Mouse (Mus musculus) liver, embryonic 14.5 days (tissue): ENCODE measurements around the gene Nav2. TPM values are rescaled to one million over a fixed set of nuclear protein-coding genes. Genes with fewer than 3 reads are reported as not detected.

Experiments
- ATAC-seq: fragments of 200-750 bp; cut with Nextera tagmentation; 2 replicates; pipeline ENCODE4 v1.8.0; 2017; ENCODE audit warnings: moderate number of reproducible peaks, mild to moderate bottlenecking, moderate library complexity; ENCODE audit not compliant: insufficient read depth
- DNase-seq, 3 experiments: peaks; one replicate each; pipeline ENCODE4 v3.0.0-alpha.2; 2012 to 2013; ENCODE audit warnings: low read depth in 3 of 3, low spot score in 3 of 3
- H3K27ac ChIP-seq: fragments of 300-500 bp; sonication (generic); 2 replicates; pipeline ENCODE4 v1.5.1; 2014; ENCODE audit warnings: moderate library complexity, mild to moderate bottlenecking, control low read depth, inconsistent platforms
- H3K27me3 ChIP-seq: fragments of 300-500 bp; sonication (generic); 2 replicates; pipeline ENCODE4 v1.6.1; 2014; ENCODE audit warnings: mild to moderate bottlenecking, low read length, moderate library complexity; ENCODE audit not compliant: control insufficient read depth, insufficient read depth
- H3K36me3 ChIP-seq: fragments of 300-500 bp; sonication (generic); replicated peaks from 2 replicates; pipeline ENCODE4 v1.6.1; 2014; ENCODE audit warnings: low read depth; ENCODE audit not compliant: control insufficient read depth, insufficient read depth
- H3K4me1 ChIP-seq, 2 experiments: fragments of 200-500 bp in 1 of 2; fragments of 300-500 bp in 1 of 2; sonication (generic) in 1 of 2; replicated peaks; 2 replicates each; pipeline ENCODE4 v1.6.1; 2012 to 2014; ENCODE audit warnings: antibody characterized with exemption in 1 of 2, inconsistent platforms in 1 of 2, low read length in 1 of 2; ENCODE audit not compliant: control insufficient read depth in 2 of 2, insufficient read depth in 2 of 2
- H3K4me2 ChIP-seq: fragments of 300-500 bp; sonication (generic); 2 replicates; pipeline ENCODE4 v1.6.1; 2014; ENCODE audit warnings: low read depth, mild to moderate bottlenecking, control low read depth, moderate library complexity
- H3K4me3 ChIP-seq, 2 experiments: fragments of 200-500 bp in 1 of 2; fragments of 300-500 bp in 1 of 2; sonication (generic) in 1 of 2; 2 replicates each; pipeline ENCODE4 v1.5.1; 2012 to 2014; ENCODE audit warnings: low read depth in 2 of 2, low read length in 2 of 2, mild to moderate bottlenecking in 2 of 2, control low read depth in 1 of 2, inconsistent platforms in 1 of 2, moderate library complexity in 1 of 2; ENCODE audit not compliant: insufficient read depth in 1 of 2
- H3K9ac ChIP-seq: fragments of 300-500 bp; sonication (generic); replicated peaks from 2 replicates; pipeline ENCODE4 v1.6.1; 2014; ENCODE audit warnings: mild to moderate bottlenecking, control low read depth, moderate library complexity
- H3K9me3 ChIP-seq: fragments of 300-500 bp; sonication (generic); 2 replicates; pipeline ENCODE4 v1.6.1; 2016; ENCODE audit warnings: low read length, mixed read lengths; ENCODE audit not compliant: control insufficient read depth
- CTCF ChIP-seq: IDR thresholded peaks from 2 replicates; pipeline ENCODE4 v1.5.1; 2016; ENCODE audit warnings: antibody characterized with exemption, low read depth, control low read depth
- EP300 ChIP-seq: IDR thresholded peaks from 2 replicates; pipeline ENCODE4 v1.6.1; 2016; ENCODE audit warnings: antibody characterized with exemption, low read depth
- WGBS: fragments of 180-500 bp; shearing (Covaris S2); extraction: QIAGEN DNeasy Blood & Tissue Kit; methylation state at CpG from one replicate; pipeline ENCODE4 v1.1.7; 2014; ENCODE audit not compliant: insufficient replicate concordance; 5-methylcytosine and 5-hydroxymethylcytosine counted together
- polyA plus RNA-seq, 2 experiments: library from polyadenylated mRNA; depleted of rRNA in 1 of 2; stranded (reverse) in 1 of 2; unstranded in 1 of 2; fragments of >200 nt; fragmentation: Nextera tagmentation in 1 of 2; extraction: Ambion mirVana in 1 of 2; gene quantifications; 2 replicates each; pipeline versions ENCODE4 v1.2.1 to v1.2.3; 2012 to 2014

The Nav2 gene
- polyA plus RNA-seq, 2 experiments: 1.5 to 1.6 TPM

- DNase-seq (no peak), ATAC-seq (no peak)
- peaks cover 5 to 15% of the 10 kb centered on the region in 2 experiments for H3K4me1 ChIP-seq
- H3K27me3 ChIP-seq: no peaks in the 10 kb centered on the region
- no peaks in the 10 kb centered on the region for H3K36me3 ChIP-seq
- no peak overlapping the region for H3K9ac ChIP-seq
- 73% methylated on average over 5 of the region's 5 CpGs for WGBS
- H3K9me3 ChIP-seq: no peaks in the 10 kb centered on the region
- H3K4me2 ChIP-seq: no peak overlapping the region
- no peak overlapping the region for H3K4me3 ChIP-seq
- TF ChIP-seq EP300 (no peak), CTCF (no peak)
- H3K27ac ChIP-seq: no peak overlapping the region
Observed at GRCm38 (mm10) chr7:49280427-49280826, 371.9 kb downstream of the Nav2 start.

- no peaks in the 10 kb centered on the region for H3K27me3 ChIP-seq
- ATAC-seq: no peak
- H3K36me3 ChIP-seq: no peaks in the 10 kb centered on the region
- DNase-seq: no peak
- peaks cover 5 to 18% of the 10 kb centered on the region in 2 experiments for H3K4me1 ChIP-seq
- no peak overlapping the region for H3K9ac ChIP-seq
- no peak overlapping the region for H3K4me3 ChIP-seq
- H3K4me2 ChIP-seq: no peak overlapping the region
- no peak for TF ChIP-seq CTCF
- no peak for TF ChIP-seq EP300
- no peaks in the 10 kb centered on the region for H3K9me3 ChIP-seq
- WGBS: 65% methylated on average over 7 of the region's 7 CpGs
- no peak overlapping the region for H3K27ac ChIP-seq
Observed at GRCm38 (mm10) chr7:49282446-49282845, 373.9 kb downstream of the Nav2 start.

GRCm38 (mm10) chr7:49283507-49284361 is 375.2 kb downstream of the Nav2 start:
- Histone ChIP-seq H3K4me2 (peak overlapping the region; percentile 38; the same call in 1 of the 2 replicates), H3K4me1 (peaks cover 5 to 18% of the 10 kb centered on the region in 2 experiments), H3K9ac (no peak overlapping the region; the same call in 1 of the 2 replicates), H3K27me3 (no peaks in the 10 kb centered on the region), H3K9me3 (no peaks in the 10 kb centered on the region), H3K4me3 (no peak overlapping the region), H3K36me3 (no peaks in the 10 kb centered on the region), H3K27ac (no peak overlapping the region)
- TF ChIP-seq CTCF (peak; percentile 61), EP300 (no peak; the same call in none of the 2 replicates)
- 18% methylated on average over 11 of the region's 11 CpGs for WGBS
- DNase-seq (peak in 2 of 3 experiments; percentile 24 to 39), ATAC-seq (peak; percentile 85)

- Histone ChIP-seq H3K4me2 (no peak overlapping the region), H3K9me3 (no peaks in the 10 kb centered on the region), H3K36me3 (no peaks in the 10 kb centered on the region), H3K9ac (no peak overlapping the region), H3K27ac (no peak overlapping the region), H3K4me1 (peaks cover 5 to 21% of the 10 kb centered on the region in 2 experiments), H3K27me3 (no peaks in the 10 kb centered on the region), H3K4me3 (no peak overlapping the region)
- TF ChIP-seq EP300: no peak
- no peak for TF ChIP-seq CTCF
- 26% methylated on average over 8 of the region's 8 CpGs for WGBS
- DNase-seq (no peak), ATAC-seq (no peak)
Observed at GRCm38 (mm10) chr7:49288186-49288585, 379.7 kb downstream of the Nav2 start.

- TF ChIP-seq CTCF (no peak), EP300 (no peak)
- H3K4me3 ChIP-seq: no peak overlapping the region
- H3K27ac ChIP-seq: no peak overlapping the region
Observed at GRCm38 (mm10) chr7:49290308-49290707, 381.8 kb downstream of the Nav2 start.

More at GRCm38 (mm10) chr7:49290308-49290707, 381.8 kb downstream of the Nav2 start:
- no peak for DNase-seq
- Histone ChIP-seq H3K36me3 (no peaks in the 10 kb centered on the region), H3K9me3 (no peaks in the 10 kb centered on the region), H3K4me1 (peaks cover 0 to 7% of the 10 kb centered on the region in 2 experiments; a peak in 2 of 4 replicates), H3K9ac (no peak overlapping the region), H3K27me3 (no peaks in the 10 kb centered on the region), H3K4me2 (no peak overlapping the region)
- no peak for ATAC-seq
- 73% methylated on average over 4 of the region's 4 CpGs for WGBS
